Comparison of ENCODE assay signal across 13 mouse cellular contexts in genomic region chrX:5765702-5766101, GRCm38 (mm10).
DNase-seq lines count a peak whose midpoint lies in the region.
"Had no signal": no experiment of that assay in that cellular context is flagged by ENCODE, and none has a peak within 500 bp of the region (broad histone marks: within the 10 kb centered on the region; RNA-seq: fewer than 3 reads in every experiment).

No protein-coding gene starts in this region.

- DNase-seq in layer of hippocampus, adult 11-12 months (ENCODE audit: low spot score), result peak; percentile 3
- DNase-seq in layer of hippocampus, postnatal 36 days, result no peak
- peak; percentile 2 to 9 for DNase-seq in left cerebral cortex, postnatal 14 days (ENCODE audit: low spot score in 2 of 2)
- no peak for DNase-seq in left cerebral cortex, adult 11 months (ENCODE audit: low spot score)
- peak; percentile 52 for DNase-seq in brain, adult 2 months (ENCODE audit: low read depth, low spot score)
- DNase-seq in telencephalon, adult 2 months (ENCODE audit: low read depth, low spot score), result peak; percentile 15
- DNase-seq: adrenal gland, adult 2 months; adrenal gland, postnatal 25 days; cerebellum, adult 2 months; cerebellum, postnatal 10 days; gastrocnemius, postnatal 36 days; heart, adult 11 months; heart, postnatal 36 days had no signal

- intact Hi-C loops in left cerebral cortex, postnatal 14 days (cut with DNase I), result no loop called here

Comparison
In these comparisons a context has a peak if more than half of its experiments do, and no peak if none do; other contexts are left out.
1. DNase-seq: peak in layer of hippocampus, adult 11-12 months (single experiment), left cerebral cortex, postnatal 14 days (2 of 2), brain, adult 2 months (single experiment) and telencephalon, adult 2 months (single experiment); none in layer of hippocampus, postnatal 36 days (0 of 2) and left cerebral cortex, adult 11 months (single experiment).